Mouse (Mus musculus) testis, adult 2 months (tissue): ENCODE results near the gene Pom121.

Experiments used
- CTCF ChIP-seq: fragments of 200-500 bp; IDR thresholded peaks from 2 replicates; pipeline ENCODE4 v1.5.1; 2012; ENCODE audit warnings: low read depth, mild to moderate bottlenecking, inconsistent platforms, low read length, moderate library complexity; ENCODE audit not compliant: control insufficient read depth, insufficient read depth, insufficient replicate concordance
- POLR2A ChIP-seq: fragments of 200-500 bp; IDR thresholded peaks from 2 replicates; pipeline ENCODE4 v1.6.1; 2012; ENCODE audit warnings: low read depth, mild to moderate bottlenecking, inconsistent platforms, low read length, moderate library complexity; ENCODE audit not compliant: control insufficient read depth

DNA sequence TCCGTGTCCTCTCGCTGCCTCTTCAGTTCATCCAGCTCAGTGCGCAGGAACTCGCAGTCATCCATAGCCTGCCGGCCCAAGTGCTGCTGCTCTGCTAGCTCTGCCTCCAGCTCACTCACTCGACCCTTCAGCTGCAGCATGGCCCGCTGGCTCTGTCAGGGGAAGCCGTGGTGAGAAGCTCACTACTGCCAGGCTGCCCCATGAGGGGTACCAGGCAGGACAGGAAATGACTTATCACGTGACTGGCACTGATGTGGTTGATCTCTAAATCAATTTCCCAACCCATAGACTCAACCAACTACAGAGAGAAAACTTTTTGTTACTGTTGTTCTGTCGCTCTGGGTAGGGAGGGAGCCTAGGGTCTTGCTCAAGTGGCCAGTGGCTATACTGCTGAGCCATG lies 40.7 kb upstream of the Pom121 start:
- TF ChIP-seq CTCF = no peak
- TF ChIP-seq POLR2A = no peak
